ENCODE assay signal across 19 mouse cellular contexts in the genomic region with DNA sequence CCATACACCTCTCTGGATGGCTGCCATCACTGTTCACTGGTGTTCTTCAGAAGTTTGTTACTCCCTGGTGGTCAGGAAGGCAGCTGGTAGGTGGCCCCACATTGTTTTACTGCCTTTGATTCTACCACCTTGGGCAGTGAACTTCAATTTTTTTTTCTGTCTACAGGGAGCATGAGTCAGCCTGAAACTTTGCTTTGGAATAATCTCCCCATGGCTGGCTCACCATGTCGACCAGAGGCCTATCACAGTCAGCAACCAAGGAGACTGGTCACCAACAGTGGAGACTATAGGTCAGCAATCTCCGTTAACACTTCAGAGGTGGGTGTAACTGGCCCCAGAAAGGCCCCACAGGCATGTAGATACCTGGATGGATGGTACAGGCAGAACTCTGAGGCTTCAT. TPM values are rescaled to one million over a fixed set of nuclear protein-coding genes. Genes with fewer than 3 reads are reported as not detected.
DNase-seq lines count a peak whose midpoint lies in the region; ATAC-seq and TF ChIP-seq lines count a peak whose summit lies in the region.
"Had no signal": no experiment of that assay in that cellular context is flagged by ENCODE, and none has a peak within 500 bp of the region (broad histone marks: within the 10 kb centered on the region; RNA-seq: fewer than 3 reads in every experiment).

No protein-coding gene starts in this region.

- no peaks in the 10 kb centered on the region for H3K27me3 ChIP-seq in Patski
- H3K27me3 ChIP-seq: embryonic facial prominence, embryonic 13.5 days; embryonic facial prominence, embryonic 15.5 days had no signal

- TF ChIP-seq CTCF in Patski (IDR thresholded peaks at IDR 0.05) = no peak

- in situ Hi-C loops in Patski (cut with MboI; ENCODE audit: low pct_unique_long_range_greater_than_20kb) = no loop called here

- POLR2A ChIA-PET in Patski (lab: Charles Lee) = no interaction called here

- CTCF ChIA-PET in Patski (lab: Charles Lee) = no interaction called here

- peak; percentile 20 for DNase-seq in adrenal gland, adult 2 months
- no peak for DNase-seq in adrenal gland, adult 18-20 months (ENCODE audit: low spot score in 2 of 2)
- DNase-seq in 3T3-L1 (ENCODE audit: low read depth, low spot score) = peak; percentile 3
- DNase-seq in Patski (ENCODE audit: low read depth, low spot score) = no peak
- DNase-seq in spleen, postnatal 4 days (ENCODE audit: low spot score in 2 of 2) = no peak
- DNase-seq: cerebellum, adult 11 months; cerebellum, adult 18-20 months; cerebellum, adult 8-10 months; cerebellum, adult 9-11 months; cerebellum, postnatal 14 days; cerebellum, postnatal 36 days; embryo, embryonic 11 days had no signal

- peak; percentile 66 for ATAC-seq in Patski
- ATAC-seq: forebrain, embryonic 14.5 days; forebrain, embryonic 16.5 days had no signal

RNA-seq across cellular contexts. Expression of a gene that starts 46.6 kb away (rescaled TPM):
- 1 to 10 TPM; 2.6 to 4.5 TPM for total RNA-seq in adrenal gland, adult 2 months (2021)
- 3.4 and 4.5 TPM in 2 replicates for polyA plus RNA-seq in adrenal gland, adult 2 months (2012; rRNA removed)
- total RNA-seq in adrenal gland, adult 18-20 months (2021) = 1 to 10 TPM; 2.6 to 2.8 TPM
- 55.9 TPM for polyA plus RNA-seq in Patski (2021)
- total RNA-seq: common myeloid progenitor, adult 5-6 weeks had no signal
- polyA plus RNA-seq: erythroblast, embryonic 14.5 days; G1E had no signal

Comparison
In these comparisons a context has a peak if more than half of its experiments do, and no peak if none do; other contexts are left out.
1. DNase-seq: peak in adrenal gland, adult 2 months (single experiment) and 3T3-L1 (single experiment); none in adrenal gland, adult 18-20 months (0 of 2), Patski (single experiment) and spleen, postnatal 4 days (0 of 2).